Mouse (Mus musculus): ENCODE measurements around the gene Ifitm7.

DNA sequence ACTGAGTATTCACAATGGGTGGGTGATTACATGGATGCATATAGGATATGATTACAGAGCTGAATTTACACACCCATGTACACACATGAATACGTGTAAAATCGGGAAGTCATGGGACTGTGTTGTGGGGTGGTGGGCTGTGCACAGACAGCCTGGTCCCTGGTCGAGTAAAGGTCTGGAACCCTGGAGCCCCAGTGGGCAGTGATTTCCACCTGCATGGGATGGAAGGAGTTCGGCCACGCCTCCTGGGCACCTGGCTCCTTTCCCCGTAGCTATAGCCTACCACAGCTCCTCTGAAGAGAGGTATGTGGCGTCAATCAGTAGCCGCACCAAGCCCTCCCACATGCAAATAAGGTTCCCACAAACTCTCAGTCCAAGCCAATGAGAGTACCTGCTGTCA, 30.6 kb upstream of the Ifitm7 start:
- no peak for TF ChIP-seq POLR2A (IDR thresholded peaks at IDR 0.05; ENCODE audit: low read depth, low read length)
- no peak for TF ChIP-seq CTCF (IDR thresholded peaks at IDR 0.05; ENCODE audit: borderline replicate concordance, insufficient read depth, low read length)
